Mouse (Mus musculus): ENCODE results near the gene Rrbp1.

GRCm38 (mm10) chr2:144009081-144009480, 2.0 kb downstream of the Rrbp1 start:
- no peak for TF ChIP-seq CTCF (IDR thresholded peaks at IDR 0.05; ENCODE audit: insufficient read depth, low read length)
- TF ChIP-seq POLR2A (IDR thresholded peaks at IDR 0.05; ENCODE audit: borderline replicate concordance, extremely low read depth, low read depth, low read length) = no peak
